Mouse (Mus musculus) activated CD4-positive, CD25-positive, alpha-beta regulatory T cell, adult 4 months (primary cell): Measurements from ENCODE around the gene Esyt1. TPM values are rescaled to one million over a fixed set of nuclear protein-coding genes. Genes with fewer than 3 reads are reported as not detected.

ENCODE experiments used
- ATAC-seq: one replicate; pipeline ENCODE4 v1.8.0; 2017
- polyA plus RNA-seq, 2 experiments: library from polyadenylated mRNA; unstranded; fragments of 100-300 nt; shearing (Covaris generic); gene quantifications; one replicate each; pipeline ENCODE4 v1.2.1; 2017

Gene Esyt1
- polyA plus RNA-seq, 2 experiments from 2014 or later, result 77.5 to 80.7 TPM

DNA sequence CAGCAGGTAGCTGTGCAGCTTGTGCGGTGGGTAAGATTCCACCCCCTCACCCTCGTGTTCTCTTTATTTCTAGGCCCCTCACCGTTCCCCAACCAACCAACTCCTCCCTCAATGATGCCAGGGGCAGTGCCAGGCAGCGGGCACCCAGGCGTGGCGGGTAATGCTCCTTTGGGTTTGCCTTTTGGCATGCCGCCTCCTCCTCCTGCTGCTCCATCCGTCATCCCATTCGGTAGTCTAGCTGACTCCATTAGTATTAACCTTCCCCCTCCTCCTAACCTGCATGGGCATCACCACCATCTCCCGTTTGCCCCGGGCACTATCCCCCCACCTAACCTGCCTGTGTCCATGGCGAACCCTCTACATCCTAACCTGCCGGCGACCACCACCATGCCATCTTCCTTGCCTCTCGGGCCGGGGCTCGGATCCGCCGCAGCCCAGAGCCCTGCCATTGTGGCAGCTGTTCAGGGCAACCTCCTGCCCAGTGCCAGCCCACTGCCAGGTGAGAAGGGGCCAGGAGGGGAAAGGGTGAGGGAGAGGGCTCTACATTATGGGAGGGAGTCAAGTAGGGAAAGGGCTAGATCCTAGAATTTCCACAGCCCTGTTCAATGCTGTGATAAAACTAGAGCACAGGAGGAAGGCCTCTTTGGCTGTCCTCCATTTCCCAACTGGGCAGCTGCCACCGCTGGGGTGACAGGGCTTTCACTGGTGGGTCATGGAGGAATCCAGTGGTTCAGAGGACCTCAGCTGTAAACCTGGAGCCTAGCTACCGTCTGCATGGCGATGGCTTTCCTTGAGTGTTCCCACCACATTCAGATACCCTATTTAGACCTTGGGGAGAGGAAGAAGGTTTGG, 37.6 kb downstream of the Esyt1 start:
- ATAC-seq, result no peak

DNA sequence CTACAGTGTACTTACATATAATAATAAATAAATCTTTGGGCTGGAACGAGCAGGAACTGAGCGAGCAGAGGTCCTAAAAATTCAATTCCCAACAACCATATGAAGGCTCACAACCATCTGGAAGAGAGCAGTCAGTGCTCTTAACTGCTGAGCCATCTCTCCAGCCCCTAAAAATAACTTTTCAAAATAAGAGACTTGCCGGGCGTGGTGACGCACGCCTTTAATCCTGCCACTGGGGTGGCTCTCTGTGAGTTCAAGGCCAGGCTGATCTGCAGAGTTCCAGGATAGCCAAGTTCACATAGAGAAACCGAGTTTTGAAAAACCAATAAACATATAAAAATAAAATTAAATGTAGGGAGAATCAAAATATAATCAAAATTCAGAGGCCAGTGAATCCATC, 39.3 kb downstream of the Esyt1 start:
- no peak for ATAC-seq

DNA sequence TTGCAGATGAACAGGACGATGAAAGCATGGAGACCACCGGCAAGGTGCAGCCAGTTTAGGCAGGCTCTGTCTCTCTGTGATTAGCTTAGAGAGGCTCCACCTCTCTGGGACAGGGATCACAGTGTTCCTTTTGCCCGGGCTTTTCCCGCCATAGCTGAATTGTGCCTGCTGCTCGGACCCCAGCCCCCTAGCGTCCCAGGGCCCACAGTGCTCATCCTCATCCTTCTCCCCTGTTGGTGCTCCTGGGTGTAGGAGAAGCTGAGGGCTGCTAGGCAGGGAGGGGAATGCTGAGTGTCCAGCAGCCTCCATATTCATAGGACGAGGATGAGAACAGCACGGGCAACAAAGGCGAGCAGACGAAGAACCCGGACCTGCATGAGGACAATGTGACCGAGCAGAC, 51.3 kb downstream of the Esyt1 start:
- no peak for ATAC-seq

DNA sequence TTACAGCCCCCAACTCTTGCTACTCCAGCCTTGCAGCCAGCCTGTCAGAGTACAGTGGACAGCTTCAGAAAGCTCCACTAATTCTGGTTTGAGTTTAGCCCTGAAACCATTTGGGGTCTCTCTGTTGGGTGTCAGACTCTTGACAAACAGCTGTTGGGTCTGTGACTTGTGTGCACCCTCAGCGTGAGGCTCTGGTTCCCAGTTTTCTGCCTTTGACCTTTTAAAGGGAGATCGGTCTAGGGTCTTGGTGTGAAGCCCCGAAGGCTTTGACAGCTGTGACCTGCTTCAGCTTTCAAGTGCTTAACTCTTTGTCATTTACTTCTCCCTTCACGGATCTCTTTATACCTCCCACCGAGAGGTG, 65.4 kb downstream of the Esyt1 start:
- no peak for ATAC-seq

Other genes with a start within 250 kb of the Esyt1 start
- gene Il23a, start 227.1 kb downstream of the Esyt1 start, polyA plus RNA-seq, result not detected
- 10 to 100 TPM; 18.9 to 21.1 TPM for gene Pan2, start 222.5 kb downstream of the Esyt1 start, polyA plus RNA-seq
- gene Cnpy2, start 203.4 kb downstream of the Esyt1 start, polyA plus RNA-seq, result 100 to 1,000 TPM in 1 of 2 experiments, 10 to 100 TPM in 1; 96.7 to 115 TPM
- gene Cs, start 188.1 kb downstream of the Esyt1 start, polyA plus RNA-seq, result 100 to 1,000 TPM; 145 to 149 TPM
- 10 to 100 TPM; 14.3 to 20.3 TPM for gene Coq10a, start 156.9 kb downstream of the Esyt1 start, polyA plus RNA-seq
- 1 to 10 TPM; 2.6 to 4.5 TPM for gene Ankrd52, start 148.8 kb downstream of the Esyt1 start, polyA plus RNA-seq
- not detected for gene Slc39a5, start 124.6 kb downstream of the Esyt1 start, polyA plus RNA-seq
- 10 to 100 TPM; 75.0 to 81.0 TPM for gene Nabp2, start 114.4 kb downstream of the Esyt1 start, polyA plus RNA-seq
- gene Rnf41, start 114.2 kb downstream of the Esyt1 start, polyA plus RNA-seq, result 10 to 100 TPM; 26.1 to 39.3 TPM
- gene Smarcc2, start 66.6 kb downstream of the Esyt1 start, polyA plus RNA-seq, result 10 to 100 TPM; 53.8 to 54.8 TPM
- 1,000 to 10,000 TPM; 1,113 TPM for gene Myl6, start 31.7 kb downstream of the Esyt1 start, polyA plus RNA-seq
- gene Myl6b, start 27.2 kb downstream of the Esyt1 start, polyA plus RNA-seq, result 1 to 10 TPM; 2.0 to 6.9 TPM
- 10 to 100 TPM in 1 of 2 experiments, 1 to 10 TPM in 1; 6.4 to 10.1 TPM for gene Zc3h10, start 21.9 kb upstream of the Esyt1 start, polyA plus RNA-seq
- 1,000 to 10,000 TPM; 5,950 to 7,803 TPM for gene Rpl41, start 23.4 kb upstream of the Esyt1 start, polyA plus RNA-seq
- gene Pa2g4, start 40.1 kb upstream of the Esyt1 start, polyA plus RNA-seq, result 100 to 1,000 TPM; 136 to 160 TPM
- gene Erbb3, start 63.8 kb upstream of the Esyt1 start, polyA plus RNA-seq, result 1 to 10 TPM; 4.1 to 4.2 TPM
- 1,000 to 10,000 TPM; 1,759 to 1,796 TPM for gene Rps26, start 100.9 kb upstream of the Esyt1 start, polyA plus RNA-seq
- 100 to 1,000 TPM; 103 to 107 TPM for gene Ikzf4, start 120.1 kb upstream of the Esyt1 start, polyA plus RNA-seq
- gene Suox, start 148.2 kb upstream of the Esyt1 start, polyA plus RNA-seq, result 10 to 100 TPM; 15.3 to 17.9 TPM
- 10 to 100 TPM; 50.7 to 59.5 TPM for gene Rab5b, start 170.4 kb upstream of the Esyt1 start, polyA plus RNA-seq
- gene Pmel, start 178.3 kb upstream of the Esyt1 start, polyA plus RNA-seq, result 1 to 10 TPM; 2.6 to 5.7 TPM
- 10 to 100 TPM; 24.0 to 29.2 TPM for gene Cdk2, start 179.2 kb upstream of the Esyt1 start, polyA plus RNA-seq
- 100 to 1,000 TPM; 269 to 295 TPM for gene Dgka, start 219.0 kb upstream of the Esyt1 start, polyA plus RNA-seq
- gene Pym1, start 222.0 kb upstream of the Esyt1 start, polyA plus RNA-seq, result 10 to 100 TPM; 64.1 to 79.7 TPM